Mouse (Mus musculus): ENCODE results near the gene Sema4c. TPM values are rescaled to one million over a fixed set of nuclear protein-coding genes. Genes with fewer than 3 reads are reported as not detected.

The Sema4c gene
- polyA plus RNA-seq, 1 experiment from 2014 or later: 2.0 TPM

GRCm38 (mm10) chr1:36548771-36549170 is 9.4 kb downstream of the Sema4c start:
- H3K27me3 ChIP-seq (ENCODE audit: insufficient read depth, low read length): no peaks in the 10 kb centered on the region
- H3K9ac ChIP-seq (replicated peaks): no peak overlapping the region
- no peak overlapping the region for H3K27ac ChIP-seq (ENCODE audit: low read depth)
- DNase-seq (no peak), ATAC-seq (no peak)
- H3K4me2 ChIP-seq (ENCODE audit: low read depth, low read length): no peak overlapping the region
- no peaks in the 10 kb centered on the region for H3K9me3 ChIP-seq (ENCODE audit: low read length)
- 0 out of 2 replicates have a peak, but pooled peaks cover 4% of the 10 kb centered on the region for H3K4me1 ChIP-seq (ENCODE audit: insufficient read depth)
- TF ChIP-seq CTCF (IDR thresholded peaks at IDR 0.05; ENCODE audit: low read depth) (no peak), EP300 (IDR thresholded peaks at IDR 0.05; ENCODE audit: low read depth) (no peak)
- 64% methylated on average over 8 of the region's 8 CpGs for WGBS (ENCODE audit: insufficient replicate concordance)
- peaks cover 24% of the 10 kb centered on the region for H3K36me3 ChIP-seq (replicated peaks; ENCODE audit: insufficient read depth, low read length)
- H3K4me3 ChIP-seq (ENCODE audit: low read depth, low read length): no peak overlapping the region

DNA sequence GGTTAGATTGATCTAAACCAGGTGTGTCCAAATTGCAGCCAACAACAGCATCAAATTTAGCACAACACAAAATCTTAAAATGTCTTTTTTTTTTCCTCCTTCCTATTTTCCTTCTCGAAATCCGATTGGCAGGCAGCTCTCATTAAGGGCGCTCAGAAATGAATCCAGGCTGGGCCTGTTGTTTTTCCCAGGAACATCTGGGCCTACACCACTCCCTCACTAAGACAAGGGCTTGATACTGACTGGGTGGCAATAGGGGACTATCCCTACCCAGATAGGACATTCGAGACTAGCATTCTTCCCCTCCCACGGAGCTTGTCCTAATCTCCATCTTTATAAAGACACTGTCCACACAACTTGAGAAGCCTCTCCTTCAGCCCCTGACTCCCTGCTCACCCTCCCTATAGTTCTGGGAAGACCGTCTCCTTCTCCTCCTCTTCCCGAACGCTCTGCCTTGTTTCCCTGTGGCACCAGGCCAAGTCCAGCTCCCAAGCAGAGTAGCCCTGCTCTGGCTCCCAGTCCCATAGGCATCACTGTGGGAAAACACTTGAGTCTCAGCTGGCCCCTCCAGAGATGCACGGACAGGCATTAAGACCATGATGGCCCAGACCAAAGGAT is 10.1 kb downstream of the Sema4c start:
- ATAC-seq: no peak
- H3K9me3 ChIP-seq (ENCODE audit: low read length): no peaks in the 10 kb centered on the region
- 0 out of 2 replicates have a peak, but pooled peaks cover 4% of the 10 kb centered on the region for H3K4me1 ChIP-seq (ENCODE audit: insufficient read depth)
- H3K36me3 ChIP-seq (replicated peaks; ENCODE audit: insufficient read depth, low read length): peaks cover 20% of the 10 kb centered on the region
- no peaks in the 10 kb centered on the region for H3K27me3 ChIP-seq (ENCODE audit: insufficient read depth, low read length)
- no peak overlapping the region for H3K4me3 ChIP-seq (ENCODE audit: low read depth, low read length)
- no peak overlapping the region for H3K9ac ChIP-seq (replicated peaks)
- TF ChIP-seq CTCF (IDR thresholded peaks at IDR 0.05; ENCODE audit: low read depth) (no peak), EP300 (IDR thresholded peaks at IDR 0.05; ENCODE audit: low read depth) (no peak)
- WGBS (ENCODE audit: insufficient replicate concordance): 73% methylated on average over 9 of the region's 9 CpGs
- no peak for DNase-seq
- no peak overlapping the region for H3K27ac ChIP-seq (ENCODE audit: low read depth)
- no peak overlapping the region for H3K4me2 ChIP-seq (ENCODE audit: low read depth, low read length)

- peak; percentile 100 for TF ChIP-seq CTCF (IDR thresholded peaks at IDR 0.05; ENCODE audit: low read depth)
- TF ChIP-seq EP300 (IDR thresholded peaks at IDR 0.05; ENCODE audit: low read depth): peak; percentile 39; the same call in 1 of the 2 replicates
- Histone ChIP-seq H3K27ac (ENCODE audit: low read depth) (peak within 1 kb of the TSS; percentile 42; the same call in 1 of the 2 replicates), H3K36me3 (replicated peaks; ENCODE audit: insufficient read depth, low read length) (peaks cover 19% of the 10 kb centered on the region), H3K9me3 (ENCODE audit: low read length) (no peaks in the 10 kb centered on the region), H3K4me2 (ENCODE audit: low read depth, low read length) (peak within 1 kb of the TSS; percentile 82), H3K9ac (replicated peaks) (peak within 1 kb of the TSS; percentile 65), H3K4me1 (ENCODE audit: insufficient read depth) (0 out of 2 replicates have a peak, but pooled peaks cover 4% of the 10 kb centered on the region), H3K27me3 (ENCODE audit: insufficient read depth, low read length) (no peaks in the 10 kb centered on the region), H3K4me3 (ENCODE audit: low read depth, low read length) (peak within 1 kb of the TSS; percentile 71)
- ATAC-seq (peak; percentile 100), DNase-seq (peak; percentile 95)
- WGBS (ENCODE audit: insufficient replicate concordance): under 1% methylated on average over 43 of the region's 43 CpGs
Measured at GRCm38 (mm10) chr1:36546888-36547471, 11.2 kb downstream of the Sema4c start, which contains the start of gene Ankrd39. Ankrd39 (minus strand) TSS chr1:36547445.

- Histone ChIP-seq H3K9me3 (ENCODE audit: low read length) (no peaks in the 10 kb centered on the region), H3K4me1 (ENCODE audit: insufficient read depth) (0 out of 2 replicates have a peak, but pooled peaks cover 4% of the 10 kb centered on the region), H3K27ac (ENCODE audit: low read depth) (peak overlapping the region; percentile 16; the same call in 1 of the 2 replicates), H3K9ac (replicated peaks) (0 out of 2 replicates have a peak overlapping the region, but pooled peaks have one; percentile 65), H3K4me3 (ENCODE audit: low read depth, low read length) (peak overlapping the region; percentile 71), H3K4me2 (ENCODE audit: low read depth, low read length) (peak overlapping the region; percentile 82), H3K36me3 (replicated peaks; ENCODE audit: insufficient read depth, low read length) (peaks cover 14% of the 10 kb centered on the region), H3K27me3 (ENCODE audit: insufficient read depth, low read length) (no peaks in the 10 kb centered on the region)
- DNase-seq: no peak
- 66% methylated on average over 19 of the region's 19 CpGs for WGBS (ENCODE audit: insufficient replicate concordance)
- TF ChIP-seq EP300 (IDR thresholded peaks at IDR 0.05; ENCODE audit: low read depth) (no peak), CTCF (IDR thresholded peaks at IDR 0.05; ENCODE audit: low read depth) (0 out of 2 replicates have a peak, but pooled peaks have one; percentile 18)
- ATAC-seq: no peak
Measured at GRCm38 (mm10) chr1:36545845-36546600, 12.1 kb downstream of the Sema4c start.

DNA sequence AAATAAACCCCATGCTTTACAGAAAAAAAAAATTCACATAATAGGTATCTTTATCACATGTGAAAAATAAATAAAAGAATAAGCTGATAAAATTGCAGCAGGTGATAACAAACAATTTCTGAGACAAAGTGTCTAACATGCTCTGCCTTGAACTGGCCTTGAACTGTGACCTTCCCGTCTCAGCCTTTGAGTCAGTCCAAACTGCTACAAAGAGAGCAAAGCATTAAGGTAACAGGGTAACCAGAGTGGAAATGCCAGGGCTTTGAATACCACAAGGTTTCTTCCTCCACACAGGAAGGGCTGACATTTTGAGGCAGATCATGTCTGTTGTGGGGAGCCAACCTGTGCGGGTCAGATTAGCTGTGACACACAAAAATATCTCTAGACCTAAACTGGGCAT is 12.8 kb downstream of the Sema4c start:
- Histone ChIP-seq H3K4me2 (ENCODE audit: low read depth, low read length) (no peak overlapping the region), H3K4me1 (ENCODE audit: insufficient read depth) (0 out of 2 replicates have a peak, but pooled peaks cover 4% of the 10 kb centered on the region), H3K27me3 (ENCODE audit: insufficient read depth, low read length) (no peaks in the 10 kb centered on the region), H3K36me3 (replicated peaks; ENCODE audit: insufficient read depth, low read length) (peaks cover 12% of the 10 kb centered on the region), H3K9me3 (ENCODE audit: low read length) (no peaks in the 10 kb centered on the region), H3K27ac (ENCODE audit: low read depth) (peak overlapping the region; percentile 16; the same call in 1 of the 2 replicates), H3K4me3 (ENCODE audit: low read depth, low read length) (no peak overlapping the region), H3K9ac (replicated peaks) (no peak overlapping the region)
- WGBS (ENCODE audit: insufficient replicate concordance): 56% methylated on average over 2 of the region's 2 CpGs
- DNase-seq (no peak), ATAC-seq (no peak)
- TF ChIP-seq EP300 (IDR thresholded peaks at IDR 0.05; ENCODE audit: low read depth): no peak
- no peak for TF ChIP-seq CTCF (IDR thresholded peaks at IDR 0.05; ENCODE audit: low read depth)

DNA sequence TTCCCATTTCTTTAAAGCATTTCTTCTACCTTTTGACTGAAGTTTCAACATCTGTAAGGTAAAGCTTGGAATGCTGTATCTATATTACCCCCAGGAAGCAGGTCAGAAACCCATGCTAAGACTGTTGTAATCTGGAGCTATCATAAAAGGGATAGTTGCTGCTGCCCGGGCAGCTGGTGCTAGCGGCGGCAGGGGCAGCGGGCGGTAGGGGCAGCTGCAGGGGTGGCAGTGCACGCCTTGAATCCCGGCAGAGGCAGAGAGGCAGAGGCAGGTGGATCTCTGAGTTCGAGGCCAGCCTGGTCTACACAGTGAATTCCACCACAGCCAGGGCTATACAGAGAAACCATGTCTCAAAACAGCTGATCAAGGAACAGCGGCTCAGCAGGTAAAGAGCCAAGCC is 15.2 kb downstream of the Sema4c start:
- H3K4me1 ChIP-seq (ENCODE audit: insufficient read depth): 0 out of 2 replicates have a peak, but pooled peaks cover 6% of the 10 kb centered on the region

More for the DNA sequence above, 15.2 kb downstream of the Sema4c start:
- TF ChIP-seq CTCF (IDR thresholded peaks at IDR 0.05; ENCODE audit: low read depth) (no peak), EP300 (IDR thresholded peaks at IDR 0.05; ENCODE audit: low read depth) (no peak)
- DNase-seq (no peak), ATAC-seq (no peak)
- Histone ChIP-seq H3K4me3 (ENCODE audit: low read depth, low read length) (no peak overlapping the region), H3K9ac (replicated peaks) (no peak overlapping the region), H3K27ac (ENCODE audit: low read depth) (no peak overlapping the region), H3K4me2 (ENCODE audit: low read depth, low read length) (no peak overlapping the region), H3K9me3 (ENCODE audit: low read length) (no peaks in the 10 kb centered on the region), H3K27me3 (ENCODE audit: insufficient read depth, low read length) (no peaks in the 10 kb centered on the region), H3K36me3 (replicated peaks; ENCODE audit: insufficient read depth, low read length) (peaks cover 12% of the 10 kb centered on the region; the same call in 1 of the 2 replicates)
- WGBS (ENCODE audit: insufficient replicate concordance): 89% methylated on average over 9 of the region's 9 CpGs

All from liver, postnatal 0 days (tissue).